Comparison of ENCODE assay signal across 20 mouse cellular contexts in genomic region chr1:37466322-37466995, GRCm38 (mm10). TPM values are rescaled to one million over a fixed set of nuclear protein-coding genes. Genes with fewer than 3 reads are reported as not detected.
A peak's percentile ranks its signal among the peaks of the same experiment; 100 is the strongest.
DNase-seq lines count a peak whose midpoint lies in the region; ATAC-seq and TF ChIP-seq lines count a peak whose summit lies in the region.
"Had no signal": no experiment of that assay in that cellular context is flagged by ENCODE, and none has a peak within 500 bp of the region (broad histone marks: within the 10 kb centered on the region; RNA-seq: fewer than 3 reads in every experiment).

No protein-coding gene starts in this region.

- no peaks in the 10 kb centered on the region for H3K27me3 ChIP-seq in intestine, postnatal 0 days (replicated peaks; ENCODE audit: control insufficient read depth, insufficient read depth, low read length)
- no peaks in the 10 kb centered on the region for H3K27me3 ChIP-seq in intestine, embryonic 15.5 days (replicated peaks)
- H3K27me3 ChIP-seq in spleen, adult 2 months (ENCODE audit: control insufficient read depth, insufficient read depth, low read length): no peaks in the 10 kb centered on the region
- H3K27me3 ChIP-seq in Patski: no peaks in the 10 kb centered on the region
- H3K27me3 ChIP-seq in stomach, postnatal 0 days (ENCODE audit: control insufficient read depth, insufficient read depth, low read length): no peaks in the 10 kb centered on the region
- H3K27me3 ChIP-seq: lung, embryonic 15.5 days had no signal

- no peak for DNase-seq in spleen, adult 2 months (ENCODE audit: low read depth in 1 of 2, low spot score in 2 of 2)
- no peak for DNase-seq in spleen, postnatal 10 days (ENCODE audit: low spot score in 2 of 2)
- DNase-seq in Patski (ENCODE audit: low read depth, low spot score): no peak
- DNase-seq in stomach, postnatal 0 days (ENCODE audit: low spot score): no peak
- DNase-seq in embryo, embryonic 11 days: no peak
- DNase-seq: adrenal gland, postnatal 14 days; cerebellum, adult 8-10 months; gastrocnemius, postnatal 25 days; heart, postnatal 14 days; kidney, adult 18-20 months; kidney, postnatal 25 days; layer of hippocampus, adult 9-11 months had no signal

- H3K9ac ChIP-seq in intestine, postnatal 0 days (ENCODE audit: low read depth, low read length): no peak overlapping the region
- H3K9ac ChIP-seq in intestine, embryonic 15.5 days: no peak overlapping the region
- H3K9ac ChIP-seq in stomach, postnatal 0 days (ENCODE audit: low read length): no peak overlapping the region
- H3K9ac ChIP-seq: hindbrain, embryonic 14.5 days; lung, embryonic 15.5 days had no signal

- H3K4me1 ChIP-seq in intestine, postnatal 0 days (replicated peaks; ENCODE audit: control insufficient read depth, insufficient read depth, low read length): no peaks in the 10 kb centered on the region
- H3K4me1 ChIP-seq in intestine, embryonic 15.5 days (replicated peaks): no peaks in the 10 kb centered on the region
- H3K4me1 ChIP-seq in spleen, adult 2 months (ENCODE audit: control insufficient read depth, insufficient read depth, insufficient read length): peaks cover 8% of the 10 kb centered on the region
- no peaks in the 10 kb centered on the region for H3K4me1 ChIP-seq in stomach, postnatal 0 days (replicated peaks; ENCODE audit: control insufficient read depth, insufficient read depth)
- H3K4me1 ChIP-seq: forebrain, embryonic 10.5 days; heart, embryonic 10.5 days; lung, embryonic 15.5 days had no signal

- CTCF ChIA-PET in Patski (lab: Charles Lee): interaction anchor here (1.4 kb wide), 1 partner anchor 170 kb away, joined by 5 read pairs; no protein-coding TSS in a partner anchor

- no peaks in the 10 kb centered on the region for H3K9me3 ChIP-seq in intestine, postnatal 0 days (ENCODE audit: control insufficient read depth)
- H3K9me3 ChIP-seq in intestine, embryonic 15.5 days: no peaks in the 10 kb centered on the region
- H3K9me3 ChIP-seq in stomach, postnatal 0 days (ENCODE audit: control insufficient read depth, low read length): 0 out of 2 replicates have a peak, but pooled peaks cover 3% of the 10 kb centered on the region
- H3K9me3 ChIP-seq: forebrain, embryonic 10.5 days; heart, embryonic 10.5 days; lung, embryonic 15.5 days had no signal

- ATAC-seq in intestine, postnatal 0 days: no peak
- ATAC-seq in intestine, embryonic 15.5 days: no peak
- no peak for ATAC-seq in Patski
- ATAC-seq in stomach, postnatal 0 days (ENCODE audit: low FRiP score, low TSS enrichment): no peak
- ATAC-seq: activated CD4-positive, CD25-positive, alpha-beta regulatory T cell, adult 4 months; midbrain, embryonic 16.5 days had no signal

- no peak overlapping the region for H3K4me3 ChIP-seq in intestine, postnatal 0 days (ENCODE audit: low read depth, low read length)
- no peak overlapping the region for H3K4me3 ChIP-seq in intestine, embryonic 15.5 days (replicated peaks)
- no peak overlapping the region for H3K4me3 ChIP-seq in spleen, adult 2 months (ENCODE audit: extremely low read depth, insufficient read depth, insufficient read length)
- no peak overlapping the region for H3K4me3 ChIP-seq in stomach, postnatal 0 days (ENCODE audit: low read depth, low read length)
- H3K4me3 ChIP-seq: forebrain, embryonic 10.5 days; heart, embryonic 10.5 days; lung, embryonic 15.5 days had no signal

- in situ Hi-C loops in Patski (cut with MboI; ENCODE audit: low pct_unique_long_range_greater_than_20kb): no loop called here

- POLR2A ChIA-PET in Patski (lab: Charles Lee): no interaction called here

- TF ChIP-seq EP300 in stomach, postnatal 0 days (optimal IDR thresholded peaks at IDR 0.05): no peak

- H3K4me2 ChIP-seq in intestine, postnatal 0 days (replicated peaks; ENCODE audit: low read depth): no peak overlapping the region
- no peak overlapping the region for H3K4me2 ChIP-seq in intestine, embryonic 15.5 days (replicated peaks)
- H3K4me2 ChIP-seq in stomach, postnatal 0 days (replicated peaks; ENCODE audit: low read depth): no peak overlapping the region
- H3K4me2 ChIP-seq: hindbrain, embryonic 14.5 days; lung, embryonic 15.5 days had no signal

- no peak overlapping the region for H3K27ac ChIP-seq in intestine, postnatal 0 days (ENCODE audit: low read depth, low read length)
- H3K27ac ChIP-seq in intestine, embryonic 15.5 days: no peak overlapping the region
- 0 out of 2 replicates have a peak overlapping the region, but pooled peaks have one; percentile 45 for H3K27ac ChIP-seq in spleen, adult 2 months (ENCODE audit: insufficient read depth, low read length)
- H3K27ac ChIP-seq in stomach, postnatal 0 days (replicated peaks): no peak overlapping the region
- H3K27ac ChIP-seq: forebrain, embryonic 10.5 days; heart, embryonic 10.5 days; hindbrain, embryonic 14.5 days; lung, embryonic 15.5 days had no signal

- WGBS in intestine, postnatal 0 days: 86% methylated on average over 3 of the region's 3 CpGs
- WGBS in intestine, embryonic 15.5 days: 88% methylated on average over 3 of the region's 3 CpGs
- WGBS in spleen, adult 2 months: 64% methylated on average over 3 of the region's 3 CpGs
- 74% methylated on average over 3 of the region's 3 CpGs for WGBS in stomach, postnatal 0 days

- no peak for TF ChIP-seq POLR2A in spleen, adult 2 months (IDR thresholded peaks at IDR 0.05; ENCODE audit: low read depth, low read length)

- TF ChIP-seq CTCF in intestine, postnatal 0 days (IDR thresholded peaks at IDR 0.05; ENCODE audit: low read depth): peak; percentile 59
- TF ChIP-seq CTCF in spleen, adult 2 months (IDR thresholded peaks at IDR 0.05; ENCODE audit: extremely low read depth, insufficient read depth, insufficient read length, insufficient replicate concordance): no peak
- TF ChIP-seq CTCF in Patski (IDR thresholded peaks at IDR 0.05): peak; percentile 45
- peak; percentile 60 for TF ChIP-seq CTCF in stomach, postnatal 0 days (IDR thresholded peaks at IDR 0.05; ENCODE audit: low read depth)

- peaks cover 54% of the 10 kb centered on the region for H3K36me3 ChIP-seq in intestine, postnatal 0 days (ENCODE audit: control insufficient read depth, insufficient read depth)
- H3K36me3 ChIP-seq in intestine, embryonic 15.5 days: peaks cover 11% of the 10 kb centered on the region; the same call in 1 of the 2 replicates
- H3K36me3 ChIP-seq in spleen, adult 2 months (ENCODE audit: control insufficient read depth, insufficient read depth, low read length): peaks cover 3% of the 10 kb centered on the region; the same call in 1 of the 2 replicates
- H3K36me3 ChIP-seq in stomach, postnatal 0 days (ENCODE audit: control insufficient read depth, insufficient read depth, low read length): no peaks in the 10 kb centered on the region; the same call in 1 of the 2 replicates
- H3K36me3 ChIP-seq: forebrain, embryonic 10.5 days; heart, embryonic 10.5 days; lung, embryonic 15.5 days had no signal

RNA-seq across cellular contexts. Expression of gene Unc50, which starts 36.5 kb away (rescaled TPM):
- 121 and 132 TPM in 2 replicates for polyA plus RNA-seq in intestine, postnatal 0 days (2015; fragmentation: Nextera tagmentation; extraction: Ambion mirVana)
- polyA plus RNA-seq in intestine, embryonic 15.5 days (2015; fragmentation: Nextera tagmentation; extraction: Ambion mirVana): 129 and 134 TPM in 2 replicates
- 32.7 and 35.2 TPM in 2 replicates for polyA plus RNA-seq in spleen, adult 2 months (2012; rRNA removed)
- 74.4 TPM for polyA plus RNA-seq in Patski (2021)
- polyA plus RNA-seq in stomach, postnatal 0 days (2015; fragmentation: Nextera tagmentation; extraction: Ambion mirVana): 131 and 141 TPM in 2 replicates

RNA-seq across cellular contexts. Expression of gene Coa5, which starts 36.6 kb away (rescaled TPM):
- polyA plus RNA-seq in intestine, postnatal 0 days (2015; fragmentation: Nextera tagmentation; extraction: Ambion mirVana): 33.4 and 33.9 TPM in 2 replicates
- polyA plus RNA-seq in intestine, embryonic 15.5 days (2015; fragmentation: Nextera tagmentation; extraction: Ambion mirVana): 54.5 and 56.8 TPM in 2 replicates
- polyA plus RNA-seq in spleen, adult 2 months (2012; rRNA removed): 27.7 and 30.8 TPM in 2 replicates
- polyA plus RNA-seq in Patski (2021): 83.4 TPM
- 24.1 and 25.8 TPM in 2 replicates for polyA plus RNA-seq in stomach, postnatal 0 days (2015; fragmentation: Nextera tagmentation; extraction: Ambion mirVana)
